Mouse (Mus musculus) layer of hippocampus, postnatal 36 days (tissue): ENCODE measurements around the gene C1qtnf3. TPM values are rescaled to one million over a fixed set of nuclear protein-coding genes. Genes with fewer than 3 reads are reported as not detected.
A peak's percentile ranks its signal among the peaks of the same experiment; 100 is the strongest.
"Not testable (repeated sequence)": the region's sequence is repeated elsewhere in the genome, so short reads cannot be mapped to it uniquely, and the experiment has no call there.

Experiments
- DNase-seq, 2 experiments: peaks; one replicate each; pipeline ENCODE4 v3.0.0; 2022
- total RNA-seq, 2 experiments: library from RNA; stranded (reverse); gene quantifications; 2 replicates each; pipeline ENCODE4 v1.2.3; 2021

Gene C1qtnf3
- total RNA-seq, 2 experiments from 2014 or later: not detected

DNA sequence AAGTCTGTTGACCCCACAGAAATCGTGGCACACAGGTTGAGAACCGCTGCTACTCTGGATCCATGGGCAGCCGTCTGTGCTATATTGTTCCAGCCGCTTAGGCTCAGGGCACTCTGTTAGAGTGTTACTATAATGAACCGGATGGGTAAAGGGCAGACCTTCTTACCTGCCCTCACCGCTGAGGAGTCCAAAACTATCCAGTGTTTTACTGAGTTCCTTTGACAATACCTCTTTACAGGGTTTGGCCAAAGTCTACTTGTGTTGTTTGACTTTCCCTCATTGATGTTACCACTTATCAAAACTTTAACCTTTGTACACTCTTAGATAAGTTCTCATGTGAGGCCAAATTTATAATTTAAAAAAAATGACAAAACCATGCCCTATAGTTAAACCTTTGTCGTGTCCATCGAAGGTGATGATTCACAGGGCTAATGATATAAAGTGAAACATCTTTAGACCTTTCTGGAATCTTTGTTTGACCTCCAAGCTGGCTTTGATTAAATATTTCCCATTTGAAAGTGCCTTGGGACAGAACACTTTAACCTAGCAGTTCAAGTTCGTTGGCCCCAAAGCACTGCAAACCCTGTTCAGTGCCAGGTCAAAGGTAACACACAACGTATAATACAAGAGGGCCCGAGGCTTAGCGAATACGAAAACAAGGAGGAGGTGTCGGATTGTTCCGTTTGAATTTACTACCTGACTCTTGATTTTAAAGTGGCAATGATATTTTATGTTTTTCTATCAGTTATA lies 7.3 kb downstream of the C1qtnf3 start:
- DNase-seq: no peak

DNA sequence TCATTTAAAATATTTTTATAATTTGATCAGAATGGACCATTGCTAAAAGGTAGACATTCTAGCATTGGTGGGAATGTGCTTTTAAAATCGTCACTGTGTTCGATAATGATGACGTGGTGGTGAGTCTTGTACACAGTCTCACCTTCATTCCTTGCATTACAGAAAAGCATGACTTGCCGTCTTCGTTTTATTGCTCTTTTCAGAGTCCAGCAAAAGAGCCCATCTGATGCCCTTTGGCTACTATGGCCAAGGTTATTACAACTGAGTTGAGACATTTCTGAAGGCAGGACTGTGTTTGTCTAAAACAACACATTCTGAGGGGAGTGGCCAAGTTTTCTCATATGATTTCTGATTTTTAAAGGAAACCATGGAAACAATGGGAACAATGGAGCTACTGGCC lies 8.1 kb downstream of the C1qtnf3 start:
- no peak for DNase-seq

DNA sequence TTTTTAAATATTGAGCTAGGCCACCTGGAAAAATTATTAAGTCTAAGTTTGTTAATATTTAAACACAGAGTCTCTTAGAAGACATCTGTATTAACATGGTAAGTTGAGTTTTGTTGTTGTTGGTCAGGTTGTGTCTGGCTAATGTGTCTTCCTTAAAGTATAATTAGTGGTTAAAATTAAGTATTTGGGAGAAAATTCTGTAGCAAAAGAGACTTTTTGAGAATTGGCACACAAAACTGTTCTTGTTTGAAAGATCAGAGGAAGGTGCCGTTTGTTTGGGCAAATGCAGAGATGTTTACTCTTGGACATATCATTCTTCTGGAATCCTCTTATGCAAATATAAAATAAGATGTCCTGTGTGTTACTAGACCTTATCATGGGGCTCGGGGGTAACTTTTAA lies 10.5 kb downstream of the C1qtnf3 start:
- no peak for DNase-seq

DNA sequence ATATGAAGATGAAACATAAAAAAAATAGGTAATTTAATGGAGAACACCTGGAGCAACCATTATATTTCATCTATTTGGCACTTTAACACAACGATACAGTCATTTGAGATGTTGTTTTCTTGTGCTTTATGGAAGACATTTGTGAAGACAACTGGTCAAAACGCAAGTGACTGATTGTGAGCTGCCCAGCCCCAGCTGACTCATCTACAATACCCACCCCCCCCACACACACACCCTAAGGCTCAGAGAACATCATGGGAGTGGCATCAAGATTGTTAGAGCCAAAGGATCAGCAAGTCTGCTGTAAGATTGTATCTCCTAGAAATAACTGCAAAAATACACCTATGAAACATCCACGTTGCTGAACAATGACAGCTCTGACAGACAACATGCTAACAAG lies 17.3 kb downstream of the C1qtnf3 start:
- no peak for DNase-seq

DNA sequence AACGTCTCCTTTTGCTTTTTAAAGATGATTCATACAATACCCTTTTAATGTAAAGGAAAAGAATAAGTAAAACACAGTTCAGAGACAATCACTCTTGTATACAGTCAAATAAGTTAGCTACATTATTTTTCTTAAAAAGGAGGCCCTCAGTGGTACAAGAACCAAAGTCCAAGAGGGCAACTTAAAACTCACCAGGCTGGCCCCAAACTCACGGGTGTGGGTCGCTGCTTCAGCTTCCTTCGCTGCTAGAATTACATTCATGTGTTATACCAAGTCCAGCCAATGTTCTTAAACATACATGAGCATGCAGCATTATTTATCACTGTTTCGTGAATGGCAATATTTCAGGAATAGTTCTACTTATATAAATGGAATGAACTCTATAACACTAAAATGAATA lies 18.6 kb downstream of the C1qtnf3 start:
- DNase-seq: no peak

DNA sequence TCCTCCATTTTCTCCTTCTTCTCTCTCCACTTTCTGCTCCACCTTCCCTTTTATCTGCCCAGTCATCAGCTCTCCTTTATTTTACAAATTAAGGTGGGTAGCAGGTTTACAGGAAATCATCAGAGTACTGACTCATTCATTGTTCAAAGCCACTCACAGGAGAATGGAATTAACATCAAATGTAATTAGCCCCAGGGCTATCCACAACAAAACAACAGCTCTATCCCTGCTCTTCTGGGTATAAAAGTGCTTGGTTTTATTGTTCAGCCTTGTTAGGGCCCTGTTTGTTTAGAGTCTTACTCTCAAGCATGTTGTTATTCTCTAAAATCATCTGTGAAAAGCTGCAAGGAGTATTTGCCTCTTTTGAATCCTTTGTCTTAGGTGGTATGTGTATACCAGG lies 25.0 kb downstream of the C1qtnf3 start:
- no peak for DNase-seq

DNA sequence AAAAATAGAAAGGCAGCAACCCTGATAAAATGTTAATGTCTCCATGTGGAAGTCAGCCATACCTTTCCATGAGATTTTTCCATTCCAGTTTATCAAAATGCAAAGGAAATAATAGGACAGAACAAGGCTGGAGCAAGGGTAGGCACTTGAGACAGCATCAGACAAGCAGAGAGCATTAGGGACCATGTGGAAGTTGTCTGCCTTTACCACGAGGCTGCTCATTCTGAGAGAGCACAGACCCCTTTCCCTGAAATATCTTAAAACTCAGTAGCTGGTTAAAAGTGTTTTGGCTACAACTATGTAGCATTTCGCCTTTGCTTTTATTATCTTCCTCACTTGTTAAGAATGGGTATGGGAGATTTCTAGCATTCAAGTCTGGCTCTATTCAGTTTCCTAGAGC lies 28.6 kb downstream of the C1qtnf3 start:
- no peak for DNase-seq

DNA sequence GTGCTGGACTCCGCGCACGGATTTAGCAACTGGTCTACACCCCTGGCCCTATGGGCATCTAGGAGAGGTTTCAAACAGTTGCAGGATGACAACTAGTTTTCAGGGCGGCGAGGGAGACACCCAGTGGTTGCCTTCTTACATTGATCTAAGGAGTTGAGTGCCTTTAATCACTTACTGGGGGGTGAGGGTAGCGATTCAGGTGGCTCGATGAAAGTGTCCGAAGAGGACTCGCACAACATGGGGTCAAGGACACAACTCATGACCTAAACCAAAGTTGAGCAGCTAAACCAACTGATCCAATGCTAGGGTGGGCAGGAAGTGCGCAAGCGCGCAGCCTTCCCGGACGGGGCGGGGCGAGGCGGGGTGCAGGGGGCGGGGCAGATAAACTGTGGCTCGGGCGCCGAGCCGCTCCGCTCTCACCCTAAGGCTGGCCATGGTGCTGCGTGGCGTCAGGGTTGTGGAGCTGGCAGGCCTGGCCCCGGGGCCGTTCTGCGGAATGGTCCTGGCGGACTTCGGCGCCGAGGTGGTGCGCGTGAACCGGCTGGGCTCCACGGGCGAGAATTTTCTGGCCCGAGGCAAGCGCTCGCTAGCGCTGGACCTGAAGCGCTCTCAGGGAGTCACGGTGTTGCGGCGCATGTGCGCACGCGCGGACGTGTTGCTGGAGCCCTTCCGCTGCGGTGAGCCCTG lies 29.4 kb downstream of the C1qtnf3 start, which contains the start of gene Amacr:
Gene Amacr (plus strand): TSS at position 380 of the 687 bp plus-strand sequence.
- DNase-seq: peak; percentile 91

DNA sequence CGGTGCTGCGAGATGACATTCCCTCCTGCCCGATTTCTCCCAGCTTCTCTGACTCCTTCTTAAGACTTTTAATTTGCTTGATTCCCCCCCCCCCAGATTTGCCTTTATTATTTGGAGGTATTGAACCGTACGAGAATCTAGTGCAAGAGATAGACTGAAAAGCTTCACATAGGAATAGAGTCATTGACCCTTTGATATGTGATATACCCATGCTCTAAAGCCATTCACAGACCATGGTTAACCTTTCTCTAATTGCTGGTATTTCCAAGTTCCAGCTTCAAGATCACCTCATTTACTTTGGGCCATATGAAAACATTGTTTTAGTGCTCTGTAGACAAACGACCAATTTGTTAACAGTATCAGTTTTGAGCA lies 29.9 kb downstream of the C1qtnf3 start:
- no peak for DNase-seq

DNA sequence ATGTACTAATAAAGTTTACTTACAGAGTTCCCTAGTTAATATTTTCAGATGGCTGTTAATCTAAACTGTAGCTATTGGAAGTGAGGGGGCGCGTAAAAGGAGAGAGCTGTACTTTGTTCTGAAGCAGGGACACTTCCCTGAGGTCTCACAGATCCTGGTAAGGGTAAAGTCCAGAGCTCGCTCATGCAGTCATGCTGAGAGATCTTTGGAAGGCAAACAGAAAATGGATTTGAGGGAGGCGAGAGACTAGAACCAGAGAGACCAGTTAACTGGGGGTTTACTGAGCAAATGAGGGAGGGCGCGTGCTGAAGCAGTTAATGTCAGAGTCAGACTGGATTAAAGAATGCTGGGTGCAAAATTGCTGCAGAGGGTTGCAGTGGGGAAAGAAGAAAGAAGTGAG lies 33.6 kb downstream of the C1qtnf3 start:
- no peak for DNase-seq

DNA sequence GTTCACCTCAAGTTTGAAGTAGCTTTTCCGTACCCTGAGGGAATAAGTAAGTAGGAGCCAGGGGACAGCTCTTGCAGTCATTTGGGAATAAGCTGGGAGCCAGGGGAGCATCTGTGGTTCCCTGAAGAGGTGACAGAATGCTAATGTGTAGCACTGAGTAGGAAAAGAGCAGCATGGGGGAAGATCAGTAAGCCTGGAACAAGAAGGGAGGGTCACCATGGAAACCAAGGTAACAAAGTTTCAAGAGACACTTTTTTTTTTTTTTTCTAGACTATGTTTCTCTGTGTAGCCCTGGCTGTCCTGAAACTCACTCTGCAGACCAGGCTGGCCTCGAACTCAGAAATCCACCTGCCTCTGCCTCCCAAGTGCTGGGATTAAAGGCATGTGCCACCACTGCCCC lies 34.3 kb downstream of the C1qtnf3 start:
- not testable (repeated sequence) for DNase-seq

DNA sequence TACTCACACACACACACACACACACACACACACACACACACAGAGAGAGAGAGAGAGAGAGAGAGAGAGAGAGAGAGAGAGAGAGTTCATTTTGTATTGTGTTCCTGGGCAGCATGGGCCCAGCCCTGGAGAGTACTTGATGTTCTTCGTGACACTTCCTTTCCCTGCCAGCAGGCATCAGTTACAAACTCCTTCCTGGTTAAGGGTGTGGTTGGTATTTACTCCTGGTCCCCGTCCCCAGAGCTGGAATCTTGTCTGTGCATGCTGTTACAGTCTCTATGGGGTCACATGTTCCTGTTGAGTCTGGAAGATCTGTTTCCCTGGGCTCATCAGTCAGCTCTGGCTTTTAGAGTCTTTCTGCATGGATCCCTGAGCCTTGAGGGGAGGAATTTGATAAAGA lies 38.3 kb downstream of the C1qtnf3 start:
- no peak for DNase-seq

DNA sequence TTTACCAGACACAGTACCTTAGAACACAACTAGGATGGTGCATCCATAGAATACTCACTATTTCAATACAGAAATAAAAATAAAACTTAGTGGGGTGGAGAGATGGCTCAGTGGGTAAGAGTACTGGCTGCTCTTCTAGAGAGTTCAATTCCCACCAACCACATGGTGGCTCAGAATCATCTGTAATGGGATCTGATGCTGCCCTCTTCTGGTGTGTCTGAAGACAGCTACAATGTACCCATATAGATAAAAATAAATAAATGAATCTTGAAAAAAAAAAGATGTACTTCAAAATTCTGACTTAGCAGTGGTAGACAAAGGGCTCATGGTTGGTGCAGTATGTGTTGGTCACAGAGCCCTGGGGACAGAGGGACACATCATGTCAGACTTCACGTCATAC lies 39.4 kb downstream of the C1qtnf3 start:
- DNase-seq: no peak

DNA sequence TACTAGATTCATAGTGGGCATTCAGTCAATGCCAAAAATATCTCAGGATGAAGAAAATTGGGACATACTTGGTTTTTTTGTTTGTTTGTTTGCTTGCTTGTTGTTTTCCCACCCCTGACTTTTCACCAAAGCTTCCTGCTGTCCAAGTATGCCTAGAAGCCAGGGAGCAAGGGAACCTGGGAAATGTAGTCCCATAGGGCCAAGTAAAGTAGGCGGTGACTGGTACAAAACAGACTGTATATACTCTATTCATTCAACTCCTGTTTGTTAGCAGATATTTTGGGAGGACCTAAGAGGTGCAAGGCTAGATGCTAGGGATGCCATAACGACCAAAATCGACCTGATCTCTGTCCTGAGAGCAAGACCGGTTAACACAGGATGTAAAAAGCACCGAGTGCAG lies 47.7 kb downstream of the C1qtnf3 start:
- no peak for DNase-seq

DNA sequence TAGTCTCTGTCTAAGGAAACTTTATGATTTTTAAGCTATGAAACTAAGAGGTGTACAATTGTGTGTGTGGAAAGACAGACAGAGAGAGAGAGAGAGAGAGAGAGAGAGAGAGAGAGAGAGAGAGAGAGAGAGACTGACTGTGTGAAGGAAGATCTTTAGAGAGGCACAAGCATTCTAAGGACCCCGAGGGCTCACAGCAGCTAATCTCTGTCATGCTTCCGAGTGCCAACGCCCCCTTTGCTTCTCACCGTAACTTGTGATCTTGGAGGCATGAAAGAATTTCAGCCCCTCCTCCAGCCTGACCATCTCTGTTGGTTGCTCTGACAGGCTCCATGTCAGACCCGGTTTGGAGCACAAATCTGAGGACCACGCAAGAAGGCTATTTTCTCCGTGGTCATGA lies 48.3 kb downstream of the C1qtnf3 start, which contains the start of gene Slc45a2:
Gene Slc45a2 (plus strand): TSS at position 301 of the 400 bp plus-strand sequence.
- DNase-seq: no peak

DNA sequence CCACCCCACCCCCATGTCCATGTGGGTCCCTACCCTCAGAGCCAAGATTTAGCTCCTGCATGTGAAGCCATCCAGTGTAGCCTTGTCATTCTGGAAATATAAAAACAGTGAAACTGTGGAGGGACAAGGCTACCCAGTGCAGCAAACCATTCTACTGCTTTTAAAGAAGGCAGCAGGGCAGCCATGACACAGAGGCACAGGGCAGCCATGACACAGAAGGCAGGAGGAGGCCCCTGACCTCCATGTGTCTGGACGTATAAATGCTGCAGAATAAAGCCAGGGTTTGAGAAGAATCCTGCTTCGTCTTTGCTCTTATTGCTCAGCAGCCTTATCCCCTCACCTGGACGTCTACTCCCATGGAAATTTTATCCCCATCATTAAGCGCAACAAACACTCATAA lies 51.7 kb downstream of the C1qtnf3 start:
- no peak for DNase-seq

DNA sequence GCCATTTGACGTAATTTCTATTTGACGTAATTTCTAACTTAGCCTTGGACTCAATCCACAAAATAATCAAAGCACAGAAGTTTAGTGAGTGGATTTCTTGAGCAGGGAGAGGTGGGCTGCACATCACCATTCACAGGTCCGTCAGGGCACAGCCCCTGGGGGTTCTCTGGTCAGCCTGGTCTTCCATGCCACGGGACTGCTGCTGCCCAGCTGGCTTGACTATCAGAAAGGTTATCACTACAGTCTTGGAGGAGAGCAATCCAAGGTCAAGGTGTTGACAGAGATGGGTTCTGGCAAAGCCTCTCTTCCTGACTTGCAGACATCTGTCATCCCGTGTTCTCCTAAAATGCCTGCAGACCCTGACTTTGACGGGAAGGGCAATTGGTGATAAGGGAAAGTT lies 52.5 kb downstream of the C1qtnf3 start:
- no peak for DNase-seq

DNA sequence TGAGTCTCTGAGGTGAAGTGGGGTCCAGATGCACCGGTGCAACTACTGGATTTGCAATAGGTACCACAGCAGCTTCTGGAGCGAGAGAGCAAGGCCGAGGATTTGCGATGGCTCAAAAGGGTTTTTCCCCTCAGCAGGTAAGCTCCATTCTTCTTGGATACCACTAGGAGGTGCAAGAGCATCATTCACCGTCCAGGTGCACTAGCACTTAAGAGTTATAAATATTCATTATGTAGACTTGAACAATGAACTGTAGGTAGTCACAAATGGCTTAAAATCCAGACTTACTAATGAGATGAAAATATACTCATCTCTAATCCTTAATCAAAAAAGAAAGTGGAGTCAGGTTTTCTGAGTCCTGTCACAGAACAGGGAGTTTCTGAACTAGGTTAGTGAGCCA lies 56.6 kb downstream of the C1qtnf3 start:
- DNase-seq: no peak

DNA sequence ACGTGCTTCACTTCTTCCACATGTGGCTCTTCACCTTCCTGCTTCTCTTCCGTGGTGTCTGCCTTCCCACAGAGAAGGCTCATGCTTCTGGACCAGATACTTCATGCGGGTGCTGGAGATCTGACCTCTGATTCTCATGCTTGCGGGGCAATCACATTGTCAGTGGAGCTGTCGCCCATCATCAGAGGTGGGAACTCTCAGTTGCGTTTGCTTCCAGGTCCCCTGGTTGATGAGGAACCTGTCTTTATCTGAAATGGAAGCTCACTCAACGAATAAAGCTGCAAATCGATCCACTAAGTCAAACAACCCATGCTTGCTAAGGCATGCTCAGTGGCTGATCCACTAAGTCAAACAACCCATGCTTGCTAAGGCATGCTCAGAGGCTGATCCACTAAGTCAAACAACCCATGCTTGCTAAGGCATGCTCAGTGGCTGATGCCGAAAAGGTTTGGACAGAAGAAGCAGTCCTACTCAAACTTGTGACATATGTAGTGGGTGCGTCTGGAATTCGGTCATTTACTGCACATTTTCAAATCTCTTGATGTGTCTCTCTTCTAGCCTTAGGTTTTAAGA lies 58.9 kb downstream of the C1qtnf3 start:
- DNase-seq: no peak

DNA sequence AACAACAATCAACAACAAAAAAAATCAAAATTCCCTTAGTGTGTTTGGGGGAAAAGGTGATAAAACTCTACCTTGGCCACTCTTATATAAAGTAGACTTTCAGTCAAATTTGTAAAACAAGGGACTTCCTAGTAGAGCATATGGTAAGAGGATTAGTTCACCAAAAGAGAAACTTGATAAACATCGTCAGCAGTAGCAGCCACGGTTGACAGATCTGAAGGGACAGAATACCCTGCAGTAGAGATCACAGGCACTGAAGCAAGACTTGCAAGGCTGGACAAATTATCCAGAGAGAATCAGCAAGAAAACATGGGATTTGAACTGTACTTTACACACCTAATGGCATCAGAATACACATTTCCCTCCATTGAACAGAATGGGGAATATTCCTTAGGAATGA lies 62.8 kb downstream of the C1qtnf3 start:
- no peak for DNase-seq

DNA sequence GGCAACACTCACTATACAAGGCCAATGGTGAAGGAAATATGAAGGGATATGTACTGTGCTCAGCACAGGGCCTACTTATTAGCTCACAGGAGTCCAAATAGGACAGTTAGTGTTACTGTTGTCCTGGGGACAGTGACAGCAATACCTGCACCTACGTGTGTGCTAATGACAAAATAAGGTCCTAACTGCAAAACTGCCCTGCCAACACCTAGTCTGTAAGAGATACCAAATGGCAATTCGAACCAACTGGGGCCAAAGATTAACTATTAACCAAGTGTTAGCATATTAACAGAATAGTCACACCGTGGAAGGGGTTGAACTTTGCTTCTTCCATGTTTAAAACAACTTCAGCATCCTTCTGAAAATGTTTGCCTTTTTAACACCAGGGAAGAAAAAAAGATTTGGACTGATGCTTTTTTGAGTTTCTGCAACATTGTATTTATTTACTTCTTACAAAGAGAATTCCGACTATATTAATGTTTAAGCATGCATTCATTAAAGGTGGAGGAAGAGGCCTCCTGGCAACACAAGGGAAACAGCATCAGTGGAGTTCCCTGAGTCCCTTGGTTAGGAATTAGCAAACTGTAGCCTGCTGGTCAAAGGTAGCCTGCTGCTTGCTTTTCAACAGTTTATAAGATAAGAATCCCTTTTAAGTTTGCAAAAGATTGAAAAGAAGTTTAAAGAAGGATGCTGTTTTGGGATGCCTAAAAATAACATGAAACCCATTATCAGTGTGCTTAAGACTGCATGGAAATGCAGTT lies 74.8 kb downstream of the C1qtnf3 start:
- DNase-seq: no peak
